Mouse (Mus musculus): ENCODE measurements at regions not wholly inside any gene's neighbourhood (a gene's known extent, or its start where the extent isn't known, plus 50 kb on each side); places are given as distances from the start of the nearest gene placed in this dataset.

GRCm38 (mm10) chr5:73874770-73875169, 193.5 kb downstream of the Usp46 start:
- ATAC-seq (ENCODE audit: extremely low read depth, insufficient number of reproducible peaks, low FRiP score, poor library complexity, severe bottlenecking) (no peak), DNase-seq (ENCODE audit: low spot score) (no peak)
- Histone ChIP-seq H3K9me3 (replicated peaks) (no peaks in the 10 kb centered on the region), H3K36me3 (replicated peaks) (no peaks in the 10 kb centered on the region), H3K27me3 (ENCODE audit: insufficient read depth, low read length) (peaks cover 5% of the 10 kb centered on the region; the same call in 1 of the 2 replicates), H3K4me3 (ENCODE audit: low read depth, low read length) (no peak overlapping the region), H3K4me1 (ENCODE audit: insufficient read depth, low read depth, low read length) (no peaks in the 10 kb centered on the region)
- TF ChIP-seq GATA1 (IDR thresholded peaks at IDR 0.05; ENCODE audit: borderline replicate concordance, low read length), result no peak
- no peak for TF ChIP-seq CTCF (IDR thresholded peaks at IDR 0.05; ENCODE audit: low read depth, low read length)
- TF ChIP-seq TAL1 (conservative IDR thresholded peaks at IDR 0.05; ENCODE audit: low read depth, low read length), result no peak
- no peak for TF ChIP-seq POLR2AphosphoS5 (IDR thresholded peaks at IDR 0.05; ENCODE audit: insufficient replicate concordance, low read depth, low read length)
- TF ChIP-seq GATA2 (IDR thresholded peaks at IDR 0.05; ENCODE audit: borderline replicate concordance, low read depth, low read length), result no peak

- H3K4me3 ChIP-seq (ENCODE audit: low read depth, low read length), result no peak overlapping the region
- TF ChIP-seq POLR2AphosphoS5 (IDR thresholded peaks at IDR 0.05; ENCODE audit: insufficient replicate concordance, low read depth, low read length) (no peak), GATA1 (IDR thresholded peaks at IDR 0.05; ENCODE audit: borderline replicate concordance, low read length) (no peak), TAL1 (conservative IDR thresholded peaks at IDR 0.05; ENCODE audit: low read depth, low read length) (no peak), GATA2 (IDR thresholded peaks at IDR 0.05; ENCODE audit: borderline replicate concordance, low read depth, low read length) (no peak), CTCF (IDR thresholded peaks at IDR 0.05; ENCODE audit: low read depth, low read length) (no peak)
- DNase-seq (ENCODE audit: low spot score), result no peak
- H3K4me1 ChIP-seq (ENCODE audit: insufficient read depth, low read depth, low read length), result no peaks in the 10 kb centered on the region
- no peaks in the 10 kb centered on the region for H3K9me3 ChIP-seq (replicated peaks)
- H3K27me3 ChIP-seq (ENCODE audit: insufficient read depth, low read length), result peaks cover 5% of the 10 kb centered on the region; the same call in 1 of the 2 replicates
- H3K36me3 ChIP-seq (replicated peaks), result no peaks in the 10 kb centered on the region
- no peak for ATAC-seq (ENCODE audit: extremely low read depth, insufficient number of reproducible peaks, low FRiP score, poor library complexity, severe bottlenecking)
Observed at GRCm38 (mm10) chr5:73875847-73876246, 192.4 kb downstream of the Usp46 start.

- H3K36me3 ChIP-seq (replicated peaks), result no peaks in the 10 kb centered on the region
- no peak overlapping the region for H3K4me3 ChIP-seq (ENCODE audit: low read depth, low read length)
- H3K9me3 ChIP-seq (replicated peaks), result no peaks in the 10 kb centered on the region
- no peak for ATAC-seq (ENCODE audit: extremely low read depth, insufficient number of reproducible peaks, low FRiP score, poor library complexity, severe bottlenecking)
- H3K4me1 ChIP-seq (ENCODE audit: insufficient read depth, low read depth, low read length), result no peaks in the 10 kb centered on the region
- no peak for DNase-seq (ENCODE audit: low spot score)
- H3K27me3 ChIP-seq (ENCODE audit: insufficient read depth, low read length), result peaks cover 2% of the 10 kb centered on the region; the same call in 1 of the 2 replicates
- TF ChIP-seq GATA1 (IDR thresholded peaks at IDR 0.05; ENCODE audit: borderline replicate concordance, low read length), result no peak
- TF ChIP-seq TAL1 (conservative IDR thresholded peaks at IDR 0.05; ENCODE audit: low read depth, low read length), result no peak
- TF ChIP-seq POLR2AphosphoS5 (IDR thresholded peaks at IDR 0.05; ENCODE audit: insufficient replicate concordance, low read depth, low read length), result no peak
- no peak for TF ChIP-seq GATA2 (IDR thresholded peaks at IDR 0.05; ENCODE audit: borderline replicate concordance, low read depth, low read length)
- no peak for TF ChIP-seq CTCF (IDR thresholded peaks at IDR 0.05; ENCODE audit: low read depth, low read length)
Observed at GRCm38 (mm10) chr5:73880936-73881335, 187.3 kb downstream of the Usp46 start.

- Histone ChIP-seq H3K4me1 (ENCODE audit: insufficient read depth, low read depth, low read length) (no peaks in the 10 kb centered on the region), H3K27me3 (ENCODE audit: insufficient read depth, low read length) (peaks cover 2% of the 10 kb centered on the region; the same call in 1 of the 2 replicates), H3K9me3 (replicated peaks) (no peaks in the 10 kb centered on the region), H3K36me3 (replicated peaks) (no peaks in the 10 kb centered on the region), H3K4me3 (ENCODE audit: low read depth, low read length) (no peak overlapping the region)
- ATAC-seq (ENCODE audit: extremely low read depth, insufficient number of reproducible peaks, low FRiP score, poor library complexity, severe bottlenecking) (no peak), DNase-seq (ENCODE audit: low spot score) (no peak)
- TF ChIP-seq TAL1 (conservative IDR thresholded peaks at IDR 0.05; ENCODE audit: low read depth, low read length) (no peak), CTCF (IDR thresholded peaks at IDR 0.05; ENCODE audit: low read depth, low read length) (no peak), POLR2AphosphoS5 (IDR thresholded peaks at IDR 0.05; ENCODE audit: insufficient replicate concordance, low read depth, low read length) (no peak), GATA2 (IDR thresholded peaks at IDR 0.05; ENCODE audit: borderline replicate concordance, low read depth, low read length) (no peak), GATA1 (IDR thresholded peaks at IDR 0.05; ENCODE audit: borderline replicate concordance, low read length) (no peak)
Observed at GRCm38 (mm10) chr5:73881941-73882340, 186.3 kb downstream of the Usp46 start.

- Histone ChIP-seq H3K9me3 (replicated peaks) (no peaks in the 10 kb centered on the region), H3K36me3 (replicated peaks) (no peaks in the 10 kb centered on the region), H3K4me1 (ENCODE audit: insufficient read depth, low read depth, low read length) (no peaks in the 10 kb centered on the region), H3K4me3 (ENCODE audit: low read depth, low read length) (no peak overlapping the region), H3K27me3 (ENCODE audit: insufficient read depth, low read length) (peaks cover 2% of the 10 kb centered on the region; the same call in 1 of the 2 replicates)
- ATAC-seq (ENCODE audit: extremely low read depth, insufficient number of reproducible peaks, low FRiP score, poor library complexity, severe bottlenecking) (no peak), DNase-seq (ENCODE audit: low spot score) (no peak)
- no peak for TF ChIP-seq TAL1 (conservative IDR thresholded peaks at IDR 0.05; ENCODE audit: low read depth, low read length)
- no peak for TF ChIP-seq GATA2 (IDR thresholded peaks at IDR 0.05; ENCODE audit: borderline replicate concordance, low read depth, low read length)
- TF ChIP-seq CTCF (IDR thresholded peaks at IDR 0.05; ENCODE audit: low read depth, low read length), result no peak
- no peak for TF ChIP-seq POLR2AphosphoS5 (IDR thresholded peaks at IDR 0.05; ENCODE audit: insufficient replicate concordance, low read depth, low read length)
- no peak for TF ChIP-seq GATA1 (IDR thresholded peaks at IDR 0.05; ENCODE audit: borderline replicate concordance, low read length)
Observed at GRCm38 (mm10) chr5:73884998-73885397, 183.2 kb downstream of the Usp46 start.

- ATAC-seq (ENCODE audit: extremely low read depth, insufficient number of reproducible peaks, low FRiP score, poor library complexity, severe bottlenecking) (no peak), DNase-seq (ENCODE audit: low spot score) (no peak)
- Histone ChIP-seq H3K9me3 (replicated peaks) (no peaks in the 10 kb centered on the region), H3K4me3 (ENCODE audit: low read depth, low read length) (no peak overlapping the region), H3K36me3 (replicated peaks) (no peaks in the 10 kb centered on the region), H3K4me1 (ENCODE audit: insufficient read depth, low read depth, low read length) (no peaks in the 10 kb centered on the region), H3K27me3 (ENCODE audit: insufficient read depth, low read length) (peaks cover 2% of the 10 kb centered on the region; the same call in 1 of the 2 replicates)
- no peak for TF ChIP-seq TAL1 (conservative IDR thresholded peaks at IDR 0.05; ENCODE audit: low read depth, low read length)
- TF ChIP-seq POLR2AphosphoS5 (IDR thresholded peaks at IDR 0.05; ENCODE audit: insufficient replicate concordance, low read depth, low read length), result no peak
- TF ChIP-seq GATA1 (IDR thresholded peaks at IDR 0.05; ENCODE audit: borderline replicate concordance, low read length), result no peak
- no peak for TF ChIP-seq CTCF (IDR thresholded peaks at IDR 0.05; ENCODE audit: low read depth, low read length)
- no peak for TF ChIP-seq GATA2 (IDR thresholded peaks at IDR 0.05; ENCODE audit: borderline replicate concordance, low read depth, low read length)
Observed at GRCm38 (mm10) chr5:73885691-73886090, 182.5 kb downstream of the Usp46 start.

All from G1E (cell line).